Mouse (Mus musculus): ENCODE data around the gene Gm20716.
"Not testable (repeated sequence)": the region's sequence is repeated elsewhere in the genome, so short reads cannot be mapped to it uniquely, and the experiment has no call there.

Gm20716 gene

GRCm38 (mm10) chr2:168168892-168169799 lies 61.0 kb downstream of the Gm20716 start:
- intact Hi-C loops (cut with DNase I): loop anchor here (5.0 kb wide), 1 partner anchor 33 kb away; no protein-coding TSS in a partner anchor

GRCm38 (mm10) chr2:168167781-168168180 lies 62.4 kb downstream of the Gm20716 start:
- intact Hi-C loops (cut with DNase I): loop anchor here (5.0 kb wide), 1 partner anchor 35 kb away; no protein-coding TSS in a partner anchor

GRCm38 (mm10) chr2:168166750-168167460 lies 63.3 kb downstream of the Gm20716 start:
- intact Hi-C loops (cut with DNase I): loop anchor here (5.0 kb wide), 1 partner anchor 35 kb away; no protein-coding TSS in a partner anchor

GRCm38 (mm10) chr2:168161978-168162377 lies 68.2 kb downstream of the Gm20716 start:
- intact Hi-C loops (cut with DNase I): no loop called here

DNA sequence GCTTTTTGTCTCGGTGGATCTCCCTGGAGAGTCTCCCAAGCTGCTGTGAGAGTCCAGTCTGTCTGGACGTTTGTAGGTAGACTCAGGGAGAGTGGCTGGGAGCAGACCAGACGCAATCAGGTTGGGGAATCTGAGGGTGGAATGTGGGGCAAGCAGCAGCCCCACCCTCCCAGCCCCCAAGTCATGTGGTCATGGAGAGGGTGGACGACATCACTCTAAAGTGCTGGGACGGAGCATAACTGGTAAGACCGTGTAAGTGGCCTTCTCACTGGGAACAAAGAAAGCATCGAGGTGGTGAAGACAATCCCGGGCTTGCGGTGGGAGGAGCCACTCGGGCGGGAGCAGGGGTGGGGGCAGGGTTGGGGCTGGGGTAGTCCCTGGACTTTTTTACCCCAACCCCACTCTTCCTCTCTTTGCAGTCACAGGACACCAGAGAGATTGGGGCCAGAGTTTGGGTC lies 68.6 kb downstream of the Gm20716 start:
- intact Hi-C loops (cut with DNase I): no loop called here

DNA sequence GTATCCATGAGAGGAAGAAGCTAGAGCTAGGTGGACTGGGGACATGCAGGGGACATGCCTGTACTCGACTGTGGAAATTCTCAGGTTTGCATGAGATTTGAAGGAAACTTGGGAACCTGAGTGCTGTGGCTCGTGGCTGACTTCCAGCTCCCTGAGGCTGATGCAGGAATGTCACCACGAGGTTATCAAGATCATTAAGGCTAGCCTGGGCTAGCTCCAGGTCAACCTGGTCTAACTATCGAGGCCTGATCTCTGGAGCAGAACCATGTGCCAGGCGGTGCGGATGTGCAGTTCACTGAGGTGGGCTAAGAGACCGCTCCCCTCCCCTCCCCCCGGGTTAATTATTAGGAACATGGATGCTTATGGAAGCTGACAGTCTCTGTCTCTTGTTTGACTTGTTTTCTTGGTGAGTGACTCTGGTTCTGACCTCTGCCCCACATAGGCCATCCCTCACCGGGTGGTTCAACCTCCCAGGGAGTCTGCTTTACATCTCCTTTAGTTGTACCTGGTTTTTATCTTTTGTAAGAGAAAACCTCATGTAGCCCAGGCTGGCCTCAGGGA lies 69.7 kb downstream of the Gm20716 start:
- intact Hi-C loops (cut with DNase I): no loop called here

GRCm38 (mm10) chr2:168158911-168159711 lies 71.1 kb downstream of the Gm20716 start:
- intact Hi-C loops (cut with DNase I): no loop called here

- intact Hi-C loops (cut with DNase I): not testable (repeated sequence)
Observed at GRCm38 (mm10) chr2:168157974-168158373, 72.2 kb downstream of the Gm20716 start.

DNA sequence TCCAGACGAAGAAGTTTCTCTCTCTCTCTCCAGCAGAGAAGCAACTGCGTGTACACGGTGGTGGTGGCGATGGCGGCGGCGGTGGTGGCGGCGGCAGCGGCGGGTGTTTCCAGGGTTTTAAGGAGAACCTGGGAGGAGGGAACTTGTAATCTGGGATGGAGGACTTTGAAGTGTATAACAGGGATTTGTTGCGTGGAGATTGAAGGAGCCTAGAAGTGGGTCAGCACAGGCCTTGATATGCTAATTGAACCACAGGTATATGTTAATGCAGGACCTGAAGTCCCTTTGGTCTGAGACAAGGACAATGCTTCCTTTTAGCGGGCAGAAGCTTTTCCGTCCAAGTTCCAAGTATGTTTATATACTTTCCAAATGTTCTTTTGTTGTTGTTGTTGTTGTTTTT lies 73.8 kb downstream of the Gm20716 start:
- intact Hi-C loops (cut with DNase I): no loop called here

- intact Hi-C loops (cut with DNase I): no loop called here
Observed at GRCm38 (mm10) chr2:168155666-168156065, 74.5 kb downstream of the Gm20716 start.

- intact Hi-C loops (cut with DNase I): no loop called here
Observed at GRCm38 (mm10) chr2:168154090-168154881, 75.9 kb downstream of the Gm20716 start.

DNA sequence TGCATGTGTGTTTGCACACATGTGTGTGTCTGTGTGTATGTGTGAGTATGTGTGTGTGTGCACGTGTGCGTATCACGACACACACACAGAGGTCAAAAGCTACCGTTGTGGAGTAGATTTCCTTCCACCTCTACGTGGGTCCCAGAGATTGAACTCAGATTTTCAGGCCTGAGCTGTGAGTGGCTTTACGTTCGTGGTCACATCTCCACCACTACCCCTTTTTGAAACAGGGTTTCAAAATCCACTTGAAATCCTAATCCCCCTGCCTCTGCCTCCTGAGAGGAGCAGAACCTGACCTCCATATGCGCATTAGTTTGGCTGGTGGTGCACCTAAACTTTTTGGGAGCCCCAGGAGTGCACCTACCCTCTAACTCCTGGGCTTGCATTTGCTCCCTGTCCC lies 80.9 kb downstream of the Gm20716 start:
- intact Hi-C loops (cut with DNase I): no loop called here

- intact Hi-C loops (cut with DNase I): no loop called here
Observed at GRCm38 (mm10) chr2:168147722-168148432, 82.3 kb downstream of the Gm20716 start.

DNA sequence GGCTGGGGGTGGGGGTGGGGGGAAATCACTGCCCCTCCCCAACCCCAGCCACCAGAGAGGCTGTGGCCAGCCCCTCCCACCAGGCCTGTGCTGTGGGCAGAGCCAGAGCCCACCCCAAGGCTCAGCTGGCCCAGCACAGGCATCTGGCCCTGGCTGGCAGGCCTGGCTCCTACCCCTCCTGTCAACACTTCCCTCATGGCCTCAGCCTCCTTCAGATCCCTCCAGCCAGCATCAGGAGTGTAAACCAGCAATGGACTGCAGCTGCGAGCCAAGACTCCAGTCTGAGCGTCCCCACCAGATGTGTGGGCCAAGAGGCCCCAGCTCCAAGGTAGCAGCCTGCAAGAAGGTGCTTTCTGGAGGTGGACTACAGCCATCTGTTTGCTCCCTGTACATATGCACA lies 84.7 kb downstream of the Gm20716 start:
- intact Hi-C loops (cut with DNase I): no loop called here

DNA sequence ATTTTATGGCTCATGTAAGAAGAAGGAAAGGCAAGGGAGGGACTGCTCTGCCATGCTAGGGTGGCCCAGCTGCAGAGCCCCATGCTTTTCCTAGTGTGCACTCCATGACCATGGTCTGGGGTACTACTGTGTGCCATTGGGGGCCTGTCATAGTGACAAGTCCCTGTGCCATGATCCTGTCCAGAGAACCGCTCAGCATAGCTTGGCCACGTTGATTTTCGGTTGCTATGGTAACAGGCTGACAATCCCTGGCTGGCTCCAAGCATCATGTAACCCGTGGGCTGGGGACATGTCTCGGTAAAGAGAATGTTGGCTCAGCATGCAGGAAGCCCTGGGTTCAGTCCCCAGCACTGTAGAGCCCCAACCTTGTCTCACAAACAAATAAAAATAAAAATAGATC lies 86.4 kb downstream of the Gm20716 start:
- intact Hi-C loops (cut with DNase I): no loop called here

GRCm38 (mm10) chr2:168137161-168137560 lies 93.0 kb downstream of the Gm20716 start:
- intact Hi-C loops (cut with DNase I): no loop called here

All from adrenal gland (tissue).